Mouse (Mus musculus) myocyte (in vitro differentiated cells): ENCODE data around the gene Lif. TPM values are rescaled to one million over a fixed set of nuclear protein-coding genes. Genes with fewer than 3 reads are reported as not detected.

Experiments
- H3K27me3 ChIP-seq: one replicate; pipeline ENCODE4 v1.6.1; 2011; ENCODE audit not compliant: control insufficient read depth, insufficient read depth, insufficient read length
- H3K36me3 ChIP-seq: one replicate; pipeline ENCODE4 v1.6.1; 2011; ENCODE audit not compliant: control insufficient read depth, insufficient read depth
- H3K4me2 ChIP-seq: one replicate; pipeline ENCODE4 v1.6.1; 2011; ENCODE audit warnings: low read depth, control low read depth
- H3K4me3 ChIP-seq: one replicate; pipeline ENCODE4 v1.5.1; 2011; ENCODE audit warnings: mild to moderate bottlenecking, control low read depth, moderate library complexity
- H3K79me2 ChIP-seq: one replicate; pipeline ENCODE4 v1.6.1; 2011; ENCODE audit not compliant: control insufficient read depth, insufficient read depth
- H3ac ChIP-seq: one replicate; pipeline ENCODE4 v1.6.1; 2011; ENCODE audit not compliant: control insufficient read depth, insufficient read length
- CEBPB ChIP-seq: IDR thresholded peaks from 2 replicates; pipeline ENCODE4 v1.6.1; 2011; ENCODE audit warnings: mild to moderate bottlenecking, moderate library complexity; ENCODE audit not compliant: poor library complexity, insufficient read depth, severe bottlenecking
- E2F4 ChIP-seq: IDR thresholded peaks from one replicate; pipeline ENCODE4 v1.6.1; 2011; ENCODE audit warnings: mild to moderate bottlenecking, control low read depth, moderate library complexity; ENCODE audit not compliant: insufficient read depth
- MAX ChIP-seq: IDR thresholded peaks from one replicate; pipeline ENCODE4 v1.6.1; 2011; ENCODE audit warnings: low read depth, mild to moderate bottlenecking, control low read depth
- MYOD1 ChIP-seq, 3 experiments: IDR thresholded peaks; one replicate each; pipeline ENCODE4 v1.6.1; 2011; ENCODE audit warnings: control low read depth in 2 of 3, low read depth in 2 of 3, mild to moderate bottlenecking in 2 of 3, moderate library complexity in 1 of 3; ENCODE audit not compliant: insufficient read length in 2 of 3, control insufficient read depth in 1 of 3
- MYOG ChIP-seq, 3 experiments: IDR thresholded peaks; one replicate each; pipeline ENCODE4 v1.6.1; 2011; ENCODE audit warnings: control low read depth in 2 of 3, low read depth in 2 of 3, mild to moderate bottlenecking in 2 of 3; ENCODE audit not compliant: insufficient read length in 2 of 3, control insufficient read depth in 1 of 3, insufficient read depth in 1 of 3
- POLR2A ChIP-seq: IDR thresholded peaks from one replicate; pipeline ENCODE4 v1.6.1; 2011; ENCODE audit warnings: low read depth, mild to moderate bottlenecking, control low read depth, moderate library complexity; ENCODE audit not compliant: insufficient read length
- POLR2AphosphoS2 ChIP-seq: IDR thresholded peaks from one replicate; pipeline ENCODE4 v1.6.1; 2011; ENCODE audit warnings: low read depth, control low read depth; ENCODE audit not compliant: insufficient read length
- REST ChIP-seq: IDR thresholded peaks from one replicate; pipeline ENCODE4 v1.6.1; 2011; ENCODE audit warnings: mild to moderate bottlenecking, control low read depth, moderate library complexity; ENCODE audit not compliant: insufficient read depth, insufficient read length
- SRF ChIP-seq: IDR thresholded peaks from one replicate; pipeline ENCODE4 v1.6.1; 2011; ENCODE audit warnings: low read depth; ENCODE audit not compliant: control insufficient read depth, insufficient read length
- TCF12 ChIP-seq: IDR thresholded peaks from one replicate; pipeline ENCODE4 v1.6.1; 2011; ENCODE audit warnings: mild to moderate bottlenecking, control low read depth; ENCODE audit not compliant: poor library complexity, insufficient read depth, severe bottlenecking
- TCF3 ChIP-seq: IDR thresholded peaks from one replicate; pipeline ENCODE4 v1.6.1; 2011; ENCODE audit warnings: low read depth, control low read depth; ENCODE audit not compliant: insufficient read length
- USF1 ChIP-seq: IDR thresholded peaks from one replicate; pipeline ENCODE4 v1.6.1; 2011; ENCODE audit warnings: low read depth, mild to moderate bottlenecking, control low read depth, moderate library complexity
- polyA plus RNA-seq: library from polyadenylated mRNA; unstranded; fragments of >200 nt; fragmentation: generic; extraction: Trizol; gene quantifications from one replicate; pipeline ENCODE4 v1.2.1, GENCODE M21; 2012; ENCODE audit warnings: missing spikeins

The Lif gene
- polyA plus RNA-seq, 1 experiment = 5.2 TPM

DNA sequence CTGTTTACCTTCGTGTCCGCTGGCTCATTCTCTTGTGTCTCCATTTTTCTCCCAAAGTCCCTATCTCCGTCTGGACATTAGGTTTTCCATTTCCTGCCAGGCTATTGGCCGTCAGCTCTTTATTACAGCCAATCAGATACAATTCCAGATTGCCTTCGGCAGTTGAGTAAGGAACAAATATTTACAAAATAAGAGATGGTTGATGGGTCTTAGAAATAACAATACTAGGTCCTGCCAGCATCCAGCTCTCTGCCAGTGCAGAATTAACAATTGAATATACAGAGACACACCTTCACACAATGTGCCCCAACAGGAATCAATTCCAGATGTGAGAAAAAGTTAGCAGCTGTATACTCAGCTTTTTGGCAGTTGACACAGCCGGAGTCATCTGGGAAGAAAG lies 11.2 kb upstream of the Lif start:
- H3ac ChIP-seq = no peak overlapping the region
- TF ChIP-seq MYOG (IDR thresholded peaks at IDR 0.05; ENCODE audit: control insufficient read depth in 1 of 3, insufficient read depth in 1 of 3, insufficient read length in 2 of 3, low read depth in 2 of 3) (no peak), SRF (no peak), REST (no peak), TCF3 (no peak), MAX (no peak), POLR2AphosphoS2 (no peak), TCF12 (no peak), E2F4 (no peak), MYOD1 (IDR thresholded peaks at IDR 0.05; ENCODE audit: control insufficient read depth in 1 of 3, insufficient read length in 2 of 3, low read depth in 2 of 3) (no peak), POLR2A (no peak), USF1 (no peak)
- H3K4me2 ChIP-seq = no peak overlapping the region
- no peak overlapping the region for H3K4me3 ChIP-seq
- H3K36me3 ChIP-seq = no peaks in the 10 kb centered on the region
- H3K79me2 ChIP-seq = no peaks in the 10 kb centered on the region
- no peaks in the 10 kb centered on the region for H3K27me3 ChIP-seq

DNA sequence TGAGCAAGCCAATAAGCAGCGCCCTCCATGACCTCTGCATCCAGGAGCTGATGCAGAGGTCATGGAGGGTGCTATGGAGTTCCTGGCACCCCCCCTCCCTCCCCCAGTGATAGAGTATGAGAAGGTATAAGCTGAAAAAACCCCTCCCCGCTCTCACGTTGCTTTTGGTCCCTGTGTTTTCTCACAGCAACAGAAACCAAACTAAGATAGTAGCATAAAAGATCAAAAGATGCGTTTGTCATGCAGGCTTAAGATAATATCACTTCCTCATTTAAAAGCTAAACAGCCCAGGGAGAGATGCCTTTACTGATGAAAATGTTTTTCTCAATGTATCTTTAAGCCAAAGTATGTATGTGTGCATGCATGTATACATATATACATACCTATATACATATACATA lies 10.7 kb upstream of the Lif start:
- no peak overlapping the region for H3K4me3 ChIP-seq
- H3K36me3 ChIP-seq = no peaks in the 10 kb centered on the region
- no peaks in the 10 kb centered on the region for H3K27me3 ChIP-seq
- no peak overlapping the region for H3ac ChIP-seq
- H3K4me2 ChIP-seq = no peak overlapping the region
- no peak for TF ChIP-seq USF1
- TF ChIP-seq TCF3 = no peak
- no peak for TF ChIP-seq MYOG (IDR thresholded peaks at IDR 0.05; ENCODE audit: control insufficient read depth in 1 of 3, insufficient read depth in 1 of 3, insufficient read length in 2 of 3, low read depth in 2 of 3)
- no peak for TF ChIP-seq TCF12
- TF ChIP-seq SRF = no peak
- no peak for TF ChIP-seq MAX
- no peak for TF ChIP-seq CEBPB
- TF ChIP-seq POLR2A = no peak
- no peak for TF ChIP-seq MYOD1 (IDR thresholded peaks at IDR 0.05; ENCODE audit: control insufficient read depth in 1 of 3, insufficient read length in 2 of 3, low read depth in 2 of 3)
- no peak for TF ChIP-seq E2F4
- TF ChIP-seq POLR2AphosphoS2 = no peak
- no peak for TF ChIP-seq REST
- no peaks in the 10 kb centered on the region for H3K79me2 ChIP-seq

DNA sequence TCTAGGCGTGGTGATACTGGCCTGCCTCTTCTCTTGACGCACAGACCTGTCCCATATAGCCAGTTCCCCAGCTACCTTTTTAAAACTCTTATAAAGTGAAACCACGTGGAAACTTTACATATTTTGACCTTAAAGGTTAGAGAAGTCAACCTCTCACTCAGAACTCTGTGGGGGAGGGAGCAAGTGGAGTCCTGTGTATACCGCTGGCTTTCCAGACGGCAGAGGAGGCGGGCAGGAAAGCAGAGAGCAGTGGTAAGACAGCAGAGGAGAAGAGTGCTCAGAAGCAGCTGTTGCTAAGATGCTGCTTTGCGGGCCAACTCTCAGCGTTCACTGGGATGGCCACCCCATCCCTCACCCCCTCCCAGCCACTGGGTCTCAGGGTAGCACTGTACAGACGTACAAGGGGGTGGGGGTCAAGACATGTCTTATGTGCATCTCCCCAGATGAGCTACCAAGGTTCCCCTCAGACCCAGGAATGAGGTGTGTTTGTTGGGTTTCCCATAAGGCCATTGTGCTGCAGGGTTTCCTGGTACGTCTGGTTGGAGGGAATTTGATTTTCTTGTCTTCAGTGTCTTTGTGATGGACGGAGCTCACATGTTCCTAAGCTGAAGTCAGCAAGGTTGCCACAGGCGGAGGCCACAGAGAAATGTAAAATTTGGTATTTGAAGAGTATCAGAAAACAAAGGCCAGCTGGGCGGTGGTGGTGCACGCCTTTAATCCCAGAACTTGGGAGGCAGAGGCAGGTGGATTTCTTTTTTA lies 10.0 kb upstream of the Lif start:
- H3ac ChIP-seq = no peak overlapping the region
- no peaks in the 10 kb centered on the region for H3K36me3 ChIP-seq
- H3K4me2 ChIP-seq = no peak overlapping the region
- H3K27me3 ChIP-seq = no peaks in the 10 kb centered on the region
- TF ChIP-seq REST = no peak
- no peak for TF ChIP-seq USF1
- no peak for TF ChIP-seq MAX
- no peak for TF ChIP-seq E2F4
- TF ChIP-seq MYOD1 (IDR thresholded peaks at IDR 0.05; ENCODE audit: control insufficient read depth in 1 of 3, insufficient read length in 2 of 3, low read depth in 2 of 3) = no peak
- TF ChIP-seq SRF = no peak
- no peak for TF ChIP-seq CEBPB
- no peak for TF ChIP-seq POLR2A
- no peak for TF ChIP-seq MYOG (IDR thresholded peaks at IDR 0.05; ENCODE audit: control insufficient read depth in 1 of 3, insufficient read depth in 1 of 3, insufficient read length in 2 of 3, low read depth in 2 of 3)
- TF ChIP-seq TCF3 = no peak
- TF ChIP-seq POLR2AphosphoS2 = no peak
- no peak for TF ChIP-seq TCF12
- no peak overlapping the region for H3K4me3 ChIP-seq
- H3K79me2 ChIP-seq = no peaks in the 10 kb centered on the region

DNA sequence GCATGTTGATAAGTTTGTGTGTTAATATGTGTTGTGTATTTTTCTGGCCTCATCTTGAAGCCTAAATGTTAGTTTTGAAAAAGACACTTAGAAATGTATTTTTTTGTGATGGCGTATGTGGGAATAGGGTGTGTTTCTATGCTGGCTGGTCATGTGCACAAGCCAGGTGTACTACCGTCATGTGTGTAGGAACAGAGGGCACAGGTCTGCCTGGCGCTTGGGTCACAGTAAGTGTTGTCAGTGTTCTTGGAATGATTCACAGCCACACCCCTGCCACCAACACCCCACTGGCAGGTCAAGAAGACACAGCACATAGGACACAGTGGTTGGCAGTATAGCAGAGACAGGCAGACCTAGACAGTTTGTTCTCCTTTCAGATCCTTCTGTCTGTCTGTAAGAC lies 8.2 kb upstream of the Lif start:
- Histone ChIP-seq H3K4me3 (no peak overlapping the region), H3K27me3 (no peaks in the 10 kb centered on the region), H3K4me2 (no peak overlapping the region), H3K36me3 (no peaks in the 10 kb centered on the region), H3K79me2 (no peaks in the 10 kb centered on the region), H3ac (no peak overlapping the region)
- TF ChIP-seq POLR2A = no peak
- TF ChIP-seq POLR2AphosphoS2 = no peak
- no peak for TF ChIP-seq MAX
- no peak for TF ChIP-seq E2F4
- TF ChIP-seq CEBPB = no peak
- no peak for TF ChIP-seq MYOD1 (IDR thresholded peaks at IDR 0.05; ENCODE audit: control insufficient read depth in 1 of 3, insufficient read length in 2 of 3, low read depth in 2 of 3)
- no peak for TF ChIP-seq TCF12
- TF ChIP-seq REST = no peak
- TF ChIP-seq USF1 = no peak
- TF ChIP-seq MYOG (IDR thresholded peaks at IDR 0.05; ENCODE audit: control insufficient read depth in 1 of 3, insufficient read depth in 1 of 3, insufficient read length in 2 of 3, low read depth in 2 of 3) = no peak
- no peak for TF ChIP-seq SRF
- no peak for TF ChIP-seq TCF3

DNA sequence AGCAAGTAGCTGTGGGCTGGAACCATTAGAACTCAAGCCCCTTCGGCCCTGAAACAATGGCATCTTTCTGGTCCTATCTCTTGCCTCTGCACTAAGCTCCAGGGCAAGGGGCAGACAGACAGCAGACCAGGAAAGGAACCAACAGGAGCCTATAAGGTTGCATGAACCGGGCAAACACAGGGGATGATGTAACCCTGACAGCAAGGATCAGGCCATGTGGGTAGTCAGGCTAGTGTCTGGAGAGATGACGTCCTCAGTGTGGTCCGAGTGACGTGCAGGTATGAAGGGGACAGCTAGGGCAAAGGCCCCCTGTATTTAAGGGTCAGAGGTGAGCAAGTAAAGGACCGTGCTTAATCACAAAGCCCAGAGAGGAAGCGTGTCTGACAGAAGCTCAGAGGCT lies 7.1 kb upstream of the Lif start:
- H3K36me3 ChIP-seq = no peaks in the 10 kb centered on the region
- no peaks in the 10 kb centered on the region for H3K79me2 ChIP-seq
- no peak for TF ChIP-seq MYOD1 (IDR thresholded peaks at IDR 0.05; ENCODE audit: control insufficient read depth in 1 of 3, insufficient read length in 2 of 3, low read depth in 2 of 3)
- TF ChIP-seq E2F4 = no peak
- TF ChIP-seq MYOG (IDR thresholded peaks at IDR 0.05; ENCODE audit: control insufficient read depth in 1 of 3, insufficient read depth in 1 of 3, insufficient read length in 2 of 3, low read depth in 2 of 3) = no peak
- no peak for TF ChIP-seq POLR2A
- TF ChIP-seq CEBPB = no peak
- TF ChIP-seq TCF12 = no peak
- no peak for TF ChIP-seq MAX
- TF ChIP-seq REST = no peak
- no peak for TF ChIP-seq TCF3
- no peak for TF ChIP-seq USF1
- no peak for TF ChIP-seq SRF
- TF ChIP-seq POLR2AphosphoS2 = no peak
- no peak overlapping the region for H3K4me3 ChIP-seq
- H3ac ChIP-seq = no peak overlapping the region
- no peaks in the 10 kb centered on the region for H3K27me3 ChIP-seq
- H3K4me2 ChIP-seq = no peak overlapping the region
